Mouse (Mus musculus) C2C12 (cell line): ENCODE results near the gene Csmd2.

ENCODE experiments used
- CEBPB ChIP-seq: IDR thresholded peaks from one replicate; pipeline ENCODE4 v1.6.1; 2011; ENCODE audit warnings: low read depth, mild to moderate bottlenecking, control low read depth, moderate library complexity
- CTCF ChIP-seq: IDR thresholded peaks from one replicate; pipeline ENCODE4 v1.5.1; 2011; ENCODE audit not compliant: control insufficient read depth, insufficient read depth, insufficient read length
- FOSL1 ChIP-seq: IDR thresholded peaks from one replicate; pipeline ENCODE4 v1.8.0; 2011; ENCODE audit warnings: mild to moderate bottlenecking, low read length; ENCODE audit not compliant: poor library complexity, insufficient read depth, severe bottlenecking
- MAX ChIP-seq: IDR thresholded peaks from one replicate; pipeline ENCODE4 v1.6.1; 2011; ENCODE audit warnings: mild to moderate bottlenecking, control low read depth
- MYOD1 ChIP-seq: IDR thresholded peaks from one replicate; pipeline ENCODE4 v1.6.1; 2011; ENCODE audit warnings: low read depth; ENCODE audit not compliant: control insufficient read depth, insufficient read length
- MYOG ChIP-seq: IDR thresholded peaks from one replicate; pipeline ENCODE4 v1.6.1; 2011; ENCODE audit not compliant: control insufficient read depth, insufficient read length; ENCODE audit errors: extremely low read depth
- USF1 ChIP-seq: IDR thresholded peaks from one replicate; pipeline ENCODE4 v1.6.1; 2011; ENCODE audit warnings: low read depth, mild to moderate bottlenecking, control low read depth, moderate library complexity

DNA sequence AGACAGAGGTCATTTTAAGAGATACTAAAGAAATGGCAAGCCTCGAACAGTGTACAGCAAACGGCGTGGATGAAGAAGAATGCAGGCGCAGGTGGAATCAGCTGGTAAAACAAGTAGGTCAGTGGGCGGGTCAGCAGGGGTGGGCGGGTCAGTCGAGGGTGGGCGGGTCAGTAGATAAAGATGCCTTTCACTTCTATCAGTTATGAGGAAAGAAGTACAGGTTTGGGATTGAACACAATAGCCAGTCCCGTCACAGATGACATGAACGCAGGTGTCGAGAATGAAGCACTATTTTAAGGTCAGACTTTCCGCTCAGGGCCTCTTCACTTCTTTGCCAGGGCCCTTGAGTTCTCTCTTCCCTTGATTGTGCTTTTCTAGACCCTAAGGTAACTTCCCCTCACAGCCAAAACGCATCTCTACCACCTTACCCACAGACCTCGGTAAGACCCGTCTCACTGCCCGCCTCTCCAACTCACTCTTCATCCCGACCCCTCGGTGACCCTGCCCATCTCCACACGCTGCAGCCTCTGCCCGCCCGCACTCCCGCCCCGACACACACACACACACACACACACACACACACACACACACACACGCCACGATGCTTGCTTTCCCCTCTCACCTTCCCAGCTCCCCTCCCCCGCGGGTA, 621.7 kb downstream of the Csmd2 start:
- TF ChIP-seq MAX (no peak), CTCF (no peak), MYOG (no peak), USF1 (no peak), MYOD1 (no peak), CEBPB (no peak), FOSL1 (no peak)
